Mouse (Mus musculus) kidney, adult 2 months (tissue): ENCODE data around the gene Tmem167. TPM values are rescaled to one million over a fixed set of nuclear protein-coding genes. Genes with fewer than 3 reads are reported as not detected.

Source experiments
- DNase-seq: peaks from one replicate; pipeline ENCODE4 v3.0.0; 2021
- H3K27ac ChIP-seq: fragments of 200-500 bp; 2 replicates; pipeline ENCODE4 v1.5.1; 2012; ENCODE audit warnings: low read depth, low read length, control low read depth, inconsistent platforms; ENCODE audit not compliant: insufficient read depth
- H3K27me3 ChIP-seq: fragments of 200-500 bp; replicated peaks from 2 replicates; pipeline ENCODE4 v1.6.1; 2012; ENCODE audit warnings: mild to moderate bottlenecking, moderate library complexity, low read length, inconsistent platforms; ENCODE audit not compliant: control insufficient read depth, insufficient read depth
- H3K36me3 ChIP-seq: fragments of 200-500 bp; 2 replicates; pipeline ENCODE4 v1.6.1; 2012; ENCODE audit warnings: mild to moderate bottlenecking, moderate library complexity, low read length, inconsistent platforms; ENCODE audit not compliant: control insufficient read depth, insufficient read depth
- H3K4me1 ChIP-seq: fragments of 200-500 bp; 2 replicates; pipeline ENCODE4 v1.6.1; 2011; ENCODE audit warnings: low read length; ENCODE audit not compliant: control insufficient read depth, insufficient read depth
- H3K4me3 ChIP-seq: fragments of 200-500 bp; 2 replicates; pipeline ENCODE4 v1.5.1; 2011; ENCODE audit warnings: mild to moderate bottlenecking, low read depth, low read length, control low read depth; ENCODE audit not compliant: insufficient read depth
- CTCF ChIP-seq: fragments of 200-500 bp; conservative IDR thresholded peaks from 2 replicates; pipeline ENCODE4 v1.5.1; 2011; ENCODE audit warnings: low read depth, mild to moderate bottlenecking, control low read depth, low read length, moderate library complexity, mixed read lengths; ENCODE audit not compliant: insufficient read depth, insufficient read length
- POLR2A ChIP-seq: fragments of 200-500 bp; IDR thresholded peaks from one replicate; pipeline ENCODE4 v1.6.1; 2011; ENCODE audit warnings: low read depth, low read length, control low read depth
- WGBS: fragments of 180-500 bp; shearing (Covaris S2); methylation state at CpG from one replicate; pipeline ENCODE4 v1.1.7; 2018; 5-methylcytosine and 5-hydroxymethylcytosine counted together
- polyA plus RNA-seq: library from polyadenylated mRNA; depleted of rRNA; stranded (reverse); fragments of >200 nt; gene quantifications from 2 replicates; pipeline ENCODE4 v1.2.3, GENCODE M21; 2012

Gene Tmem167
- polyA plus RNA-seq, 1 experiment, result 3.4 TPM

- WGBS, result 55% methylated on average over 7 of the region's 7 CpGs
- DNase-seq, result no peak
- H3K27ac ChIP-seq, result no peak overlapping the region
- no peaks in the 10 kb centered on the region for H3K36me3 ChIP-seq
- TF ChIP-seq POLR2A, result no peak
- TF ChIP-seq CTCF, result no peak
- no peaks in the 10 kb centered on the region for H3K27me3 ChIP-seq
- no peaks in the 10 kb centered on the region for H3K4me1 ChIP-seq
- H3K4me3 ChIP-seq, result no peak overlapping the region
These were observed 63.8 kb downstream of the Tmem167 start for GRCm38 (mm10) chr13:90152536-90153273.

- no peak for DNase-seq
- TF ChIP-seq CTCF (no peak), POLR2A (no peak)
- Histone ChIP-seq H3K36me3 (no peaks in the 10 kb centered on the region), H3K4me3 (no peak overlapping the region), H3K4me1 (no peaks in the 10 kb centered on the region), H3K27me3 (no peaks in the 10 kb centered on the region), H3K27ac (no peak overlapping the region)
- 88% methylated on average over 2 of the region's 2 CpGs for WGBS
These were observed 75.2 kb downstream of the Tmem167 start for GRCm38 (mm10) chr13:90164147-90164546.

GRCm38 (mm10) chr13:90167044-90167443 lies 78.1 kb downstream of the Tmem167 start:
- 63% methylated on average over 3 of the region's 3 CpGs for WGBS
- Histone ChIP-seq H3K4me3 (no peak overlapping the region), H3K36me3 (no peaks in the 10 kb centered on the region), H3K27ac (no peak overlapping the region), H3K27me3 (no peaks in the 10 kb centered on the region), H3K4me1 (no peaks in the 10 kb centered on the region)
- TF ChIP-seq CTCF, result no peak
- TF ChIP-seq POLR2A, result no peak
- no peak for DNase-seq

- no peaks in the 10 kb centered on the region for H3K36me3 ChIP-seq
- DNase-seq, result no peak
- no peaks in the 10 kb centered on the region for H3K4me1 ChIP-seq
- no peak for TF ChIP-seq CTCF
- TF ChIP-seq POLR2A, result no peak
- 47% methylated on average over 4 of the region's 4 CpGs for WGBS
- no peaks in the 10 kb centered on the region for H3K27me3 ChIP-seq
- H3K4me3 ChIP-seq, result no peak overlapping the region
- H3K27ac ChIP-seq, result no peak overlapping the region
These were observed 81.3 kb downstream of the Tmem167 start for GRCm38 (mm10) chr13:90170100-90170781.

- Histone ChIP-seq H3K27me3 (no peaks in the 10 kb centered on the region), H3K4me1 (no peaks in the 10 kb centered on the region), H3K36me3 (no peaks in the 10 kb centered on the region), H3K4me3 (no peak overlapping the region), H3K27ac (no peak overlapping the region)
- WGBS, result 11% methylated on average over 2 of the region's 2 CpGs
- peak; percentile 4 for DNase-seq
- TF ChIP-seq CTCF (no peak), POLR2A (no peak)
These were observed 81.9 kb downstream of the Tmem167 start for GRCm38 (mm10) chr13:90170782-90171179.

GRCm38 (mm10) chr13:90171390-90171789 lies 82.5 kb downstream of the Tmem167 start:
- TF ChIP-seq CTCF, result no peak
- no peak for TF ChIP-seq POLR2A
- H3K27ac ChIP-seq, result no peak overlapping the region
- H3K36me3 ChIP-seq, result no peaks in the 10 kb centered on the region
- H3K27me3 ChIP-seq, result no peaks in the 10 kb centered on the region
- H3K4me3 ChIP-seq, result no peak overlapping the region
- peak; percentile 30 for DNase-seq
- no peaks in the 10 kb centered on the region for H3K4me1 ChIP-seq

- TF ChIP-seq POLR2A, result no peak
- TF ChIP-seq CTCF, result no peak
- DNase-seq, result no peak
- Histone ChIP-seq H3K27me3 (no peaks in the 10 kb centered on the region), H3K4me1 (no peaks in the 10 kb centered on the region), H3K36me3 (no peaks in the 10 kb centered on the region), H3K27ac (no peak overlapping the region), H3K4me3 (no peak overlapping the region)
- 79% methylated on average over 2 of the region's 2 CpGs for WGBS
These were observed 86.7 kb downstream of the Tmem167 start for GRCm38 (mm10) chr13:90175662-90176061.
